Mouse (Mus musculus): Measurements from ENCODE around the gene Myo1g. TPM values are rescaled to one million over a fixed set of nuclear protein-coding genes. Genes with fewer than 3 reads are reported as not detected.

The Myo1g gene
- polyA plus RNA-seq, 1 experiment from 2014 or later = 0.64 TPM

- H3K27me3 ChIP-seq (ENCODE audit: control insufficient read depth, insufficient read depth, low read length) = no peaks in the 10 kb centered on the region
- ATAC-seq (ENCODE audit: insufficient number of reproducible peaks, low FRiP score, low TSS enrichment, low read depth) (no peak), DNase-seq (ENCODE audit: low spot score) (no peak)
- peaks cover 2% of the 10 kb centered on the region; the same call in 1 of the 2 replicates for H3K36me3 ChIP-seq (ENCODE audit: control insufficient read depth, insufficient read depth, low read length)
- no peaks in the 10 kb centered on the region for H3K9me3 ChIP-seq (ENCODE audit: control insufficient read depth, low read length)
- no peaks in the 10 kb centered on the region for H3K4me1 ChIP-seq (ENCODE audit: control insufficient read depth, insufficient read depth, low read length)
- no peak overlapping the region for H3K4me3 ChIP-seq (ENCODE audit: low read depth, low read length)
- no peak overlapping the region for H3K4me2 ChIP-seq (ENCODE audit: low read depth, severe bottlenecking)
- 82% methylated on average over 11 of the region's 11 CpGs for WGBS
- H3K9ac ChIP-seq (ENCODE audit: low read length) = no peak overlapping the region
- no peak overlapping the region for H3K27ac ChIP-seq (replicated peaks; ENCODE audit: low read depth, low read length)
These were observed 1.2 kb downstream of the Myo1g start for GRCm38 (mm10) chr11:6519491-6520033.

DNA sequence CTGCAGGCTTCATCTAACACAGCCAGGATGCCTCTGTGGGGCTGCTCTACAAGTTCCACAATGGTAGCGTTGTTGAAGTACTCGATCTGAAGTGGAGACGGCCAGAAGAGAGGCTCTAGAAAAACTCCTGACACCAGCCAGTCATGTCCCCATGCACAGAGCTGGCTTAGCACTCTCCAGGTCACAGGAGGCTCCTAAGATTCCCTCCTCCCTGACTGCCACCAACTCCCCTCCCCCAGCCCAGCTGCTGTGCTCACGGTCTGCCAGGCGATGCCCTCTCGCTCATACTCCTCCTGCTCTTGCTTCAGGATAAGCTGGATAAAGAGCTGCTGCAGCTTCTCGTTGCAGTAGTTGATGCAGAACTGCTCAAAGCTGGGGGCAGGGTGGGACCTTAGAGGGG lies 5.9 kb downstream of the Myo1g start:
- DNase-seq (ENCODE audit: low spot score) (no peak), ATAC-seq (ENCODE audit: insufficient number of reproducible peaks, low FRiP score, low TSS enrichment, low read depth) (no peak)
- Histone ChIP-seq H3K4me3 (ENCODE audit: low read depth, low read length) (no peak overlapping the region), H3K4me1 (ENCODE audit: control insufficient read depth, insufficient read depth, low read length) (no peaks in the 10 kb centered on the region), H3K9me3 (ENCODE audit: control insufficient read depth, low read length) (no peaks in the 10 kb centered on the region), H3K4me2 (ENCODE audit: low read depth, severe bottlenecking) (no peak overlapping the region), H3K36me3 (ENCODE audit: control insufficient read depth, insufficient read depth, low read length) (no peaks in the 10 kb centered on the region), H3K27ac (replicated peaks; ENCODE audit: low read depth, low read length) (no peak overlapping the region), H3K27me3 (ENCODE audit: control insufficient read depth, insufficient read depth, low read length) (no peaks in the 10 kb centered on the region), H3K9ac (ENCODE audit: low read length) (no peak overlapping the region)
- 53% methylated on average over 7 of the region's 7 CpGs for WGBS

- no peak overlapping the region for H3K27ac ChIP-seq (replicated peaks; ENCODE audit: low read depth, low read length)
- DNase-seq (ENCODE audit: low spot score) (no peak), ATAC-seq (ENCODE audit: insufficient number of reproducible peaks, low FRiP score, low TSS enrichment, low read depth) (no peak)
- H3K4me2 ChIP-seq (ENCODE audit: low read depth, severe bottlenecking) = no peak overlapping the region
- H3K4me3 ChIP-seq (ENCODE audit: low read depth, low read length) = no peak overlapping the region
- no peak overlapping the region for H3K9ac ChIP-seq (ENCODE audit: low read length)
- H3K27me3 ChIP-seq (ENCODE audit: control insufficient read depth, insufficient read depth, low read length) = no peaks in the 10 kb centered on the region
- H3K9me3 ChIP-seq (ENCODE audit: control insufficient read depth, low read length) = no peaks in the 10 kb centered on the region
- H3K36me3 ChIP-seq (ENCODE audit: control insufficient read depth, insufficient read depth, low read length) = no peaks in the 10 kb centered on the region
- H3K4me1 ChIP-seq (ENCODE audit: control insufficient read depth, insufficient read depth, low read length) = no peaks in the 10 kb centered on the region
- 51% methylated on average over 1 of the region's 1 CpGs for WGBS
These were observed 12.4 kb downstream of the Myo1g start for GRCm38 (mm10) chr11:6508269-6508876.

DNA sequence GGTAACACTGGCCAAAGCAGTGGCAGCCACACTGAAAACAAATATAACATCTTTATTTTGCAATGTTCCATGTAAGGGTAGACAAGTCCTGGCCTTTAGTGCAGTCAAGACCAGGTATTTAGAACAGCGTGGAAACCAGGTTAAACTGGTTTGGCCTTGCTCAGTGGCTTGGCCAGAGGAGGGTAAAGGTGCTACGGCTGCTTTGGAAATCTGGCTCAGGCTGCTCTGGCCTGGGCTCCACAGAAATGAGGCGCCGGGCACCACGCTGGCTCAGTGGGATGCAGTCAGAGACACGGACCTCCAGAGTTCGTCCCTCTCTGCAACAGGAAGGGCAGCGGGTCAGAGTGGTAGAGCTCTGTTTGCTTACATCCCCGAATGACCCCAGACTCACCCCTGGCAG lies 14.2 kb downstream of the Myo1g start:
- no peaks in the 10 kb centered on the region for H3K36me3 ChIP-seq (ENCODE audit: control insufficient read depth, insufficient read depth, low read length)
- no peak overlapping the region for H3K27ac ChIP-seq (replicated peaks; ENCODE audit: low read depth, low read length)
- ATAC-seq (ENCODE audit: insufficient number of reproducible peaks, low FRiP score, low TSS enrichment, low read depth) (no peak), DNase-seq (ENCODE audit: low spot score) (no peak)
- H3K9ac ChIP-seq (ENCODE audit: low read length) = no peak overlapping the region
- no peaks in the 10 kb centered on the region for H3K27me3 ChIP-seq (ENCODE audit: control insufficient read depth, insufficient read depth, low read length)
- no peaks in the 10 kb centered on the region for H3K9me3 ChIP-seq (ENCODE audit: control insufficient read depth, low read length)
- H3K4me2 ChIP-seq (ENCODE audit: low read depth, severe bottlenecking) = no peak overlapping the region
- WGBS = 82% methylated on average over 9 of the region's 9 CpGs
- no peaks in the 10 kb centered on the region for H3K4me1 ChIP-seq (ENCODE audit: control insufficient read depth, insufficient read depth, low read length)
- H3K4me3 ChIP-seq (ENCODE audit: low read depth, low read length) = no peak overlapping the region

GRCm38 (mm10) chr11:6504689-6505088 lies 16.1 kb downstream of the Myo1g start:
- Histone ChIP-seq H3K4me3 (ENCODE audit: low read depth, low read length) (no peak overlapping the region), H3K36me3 (ENCODE audit: control insufficient read depth, insufficient read depth, low read length) (no peaks in the 10 kb centered on the region), H3K9ac (ENCODE audit: low read length) (no peak overlapping the region), H3K27me3 (ENCODE audit: control insufficient read depth, insufficient read depth, low read length) (no peaks in the 10 kb centered on the region), H3K4me2 (ENCODE audit: low read depth, severe bottlenecking) (no peak overlapping the region), H3K4me1 (ENCODE audit: control insufficient read depth, insufficient read depth, low read length) (no peaks in the 10 kb centered on the region), H3K27ac (replicated peaks; ENCODE audit: low read depth, low read length) (no peak overlapping the region), H3K9me3 (ENCODE audit: control insufficient read depth, low read length) (no peaks in the 10 kb centered on the region)
- no peak for ATAC-seq (ENCODE audit: insufficient number of reproducible peaks, low FRiP score, low TSS enrichment, low read depth)
- 83% methylated on average over 6 of the region's 6 CpGs for WGBS
- no peak for DNase-seq (ENCODE audit: low spot score)

DNA sequence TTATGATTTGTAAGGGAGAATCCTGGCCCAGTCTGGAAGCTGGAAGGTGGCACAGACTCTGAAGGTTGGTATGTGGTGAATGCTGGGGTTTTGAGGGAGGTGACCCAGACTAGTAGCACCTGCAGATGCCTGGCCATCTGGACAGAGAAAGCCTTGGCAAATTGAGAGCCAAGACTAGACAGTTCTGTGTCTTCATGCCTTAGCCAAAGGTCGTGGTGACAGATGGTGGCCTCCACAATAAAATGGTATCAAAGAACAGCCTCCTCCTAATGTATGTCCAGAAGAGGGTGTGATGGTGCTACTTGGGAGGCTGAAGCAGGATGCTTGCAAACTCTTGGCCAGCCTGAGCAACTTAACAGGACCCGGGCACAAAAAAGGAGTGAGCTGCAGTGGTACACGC lies 16.5 kb downstream of the Myo1g start:
- DNase-seq (ENCODE audit: low spot score) (no peak), ATAC-seq (ENCODE audit: insufficient number of reproducible peaks, low FRiP score, low TSS enrichment, low read depth) (no peak)
- Histone ChIP-seq H3K4me2 (ENCODE audit: low read depth, severe bottlenecking) (no peak overlapping the region), H3K27ac (replicated peaks; ENCODE audit: low read depth, low read length) (no peak overlapping the region), H3K4me1 (ENCODE audit: control insufficient read depth, insufficient read depth, low read length) (no peaks in the 10 kb centered on the region), H3K4me3 (ENCODE audit: low read depth, low read length) (no peak overlapping the region), H3K9me3 (ENCODE audit: control insufficient read depth, low read length) (no peaks in the 10 kb centered on the region), H3K36me3 (ENCODE audit: control insufficient read depth, insufficient read depth, low read length) (no peaks in the 10 kb centered on the region), H3K27me3 (ENCODE audit: control insufficient read depth, insufficient read depth, low read length) (no peaks in the 10 kb centered on the region), H3K9ac (ENCODE audit: low read length) (no peak overlapping the region)
- WGBS = 78% methylated on average over 3 of the region's 3 CpGs

GRCm38 (mm10) chr11:6502506-6502905 lies 18.3 kb downstream of the Myo1g start:
- ATAC-seq (ENCODE audit: insufficient number of reproducible peaks, low FRiP score, low TSS enrichment, low read depth) (no peak), DNase-seq (ENCODE audit: low spot score) (no peak)
- Histone ChIP-seq H3K9ac (ENCODE audit: low read length) (no peak overlapping the region), H3K9me3 (ENCODE audit: control insufficient read depth, low read length) (no peaks in the 10 kb centered on the region), H3K4me2 (ENCODE audit: low read depth, severe bottlenecking) (no peak overlapping the region), H3K36me3 (ENCODE audit: control insufficient read depth, insufficient read depth, low read length) (no peaks in the 10 kb centered on the region), H3K27ac (replicated peaks; ENCODE audit: low read depth, low read length) (no peak overlapping the region), H3K4me1 (ENCODE audit: control insufficient read depth, insufficient read depth, low read length) (no peaks in the 10 kb centered on the region), H3K27me3 (ENCODE audit: control insufficient read depth, insufficient read depth, low read length) (no peaks in the 10 kb centered on the region), H3K4me3 (ENCODE audit: low read depth, low read length) (no peak overlapping the region)
- 96% methylated on average over 2 of the region's 2 CpGs for WGBS

GRCm38 (mm10) chr11:6497311-6497948 lies 23.3 kb downstream of the Myo1g start:
- Histone ChIP-seq H3K27me3 (ENCODE audit: control insufficient read depth, insufficient read depth, low read length) (no peaks in the 10 kb centered on the region), H3K27ac (replicated peaks; ENCODE audit: low read depth, low read length) (no peak overlapping the region), H3K4me2 (ENCODE audit: low read depth, severe bottlenecking) (no peak overlapping the region), H3K9me3 (ENCODE audit: control insufficient read depth, low read length) (no peaks in the 10 kb centered on the region), H3K4me3 (ENCODE audit: low read depth, low read length) (no peak overlapping the region), H3K36me3 (ENCODE audit: control insufficient read depth, insufficient read depth, low read length) (no peaks in the 10 kb centered on the region), H3K4me1 (ENCODE audit: control insufficient read depth, insufficient read depth, low read length) (no peaks in the 10 kb centered on the region), H3K9ac (ENCODE audit: low read length) (no peak overlapping the region)
- no peak for ATAC-seq (ENCODE audit: insufficient number of reproducible peaks, low FRiP score, low TSS enrichment, low read depth)
- DNase-seq (ENCODE audit: low spot score) = no peak
- WGBS = 87% methylated on average over 12 of the region's 12 CpGs
